Mouse (Mus musculus) monocyte, adult 5-6 weeks (primary cell): ENCODE measurements at regions not wholly inside any gene's neighbourhood (a gene's known extent, or its start where the extent isn't known, plus 50 kb on each side); places are given as distances from the start of the nearest gene placed in this dataset.

Source experiments
- ATAC-seq: fragments of 153-309, 156-312 bp; replicated peaks from 2 replicates; pipeline ENCODE4 v1.8.0; 2017; ENCODE audit warnings: mild to moderate bottlenecking; ENCODE audit not compliant: low TSS enrichment, insufficient number of reproducible peaks, severe bottlenecking, poor library complexity, low FRiP score

GRCm38 (mm10) chr10:42096924-42097323 lies 78.7 kb upstream of the Armc2 start:
- ATAC-seq: no peak

- ATAC-seq: no peak
Observed at GRCm38 (mm10) chr10:42095986-42096385, 77.7 kb upstream of the Armc2 start.

GRCm38 (mm10) chr10:42094274-42095000 lies 76.2 kb upstream of the Armc2 start:
- no peak for ATAC-seq

DNA sequence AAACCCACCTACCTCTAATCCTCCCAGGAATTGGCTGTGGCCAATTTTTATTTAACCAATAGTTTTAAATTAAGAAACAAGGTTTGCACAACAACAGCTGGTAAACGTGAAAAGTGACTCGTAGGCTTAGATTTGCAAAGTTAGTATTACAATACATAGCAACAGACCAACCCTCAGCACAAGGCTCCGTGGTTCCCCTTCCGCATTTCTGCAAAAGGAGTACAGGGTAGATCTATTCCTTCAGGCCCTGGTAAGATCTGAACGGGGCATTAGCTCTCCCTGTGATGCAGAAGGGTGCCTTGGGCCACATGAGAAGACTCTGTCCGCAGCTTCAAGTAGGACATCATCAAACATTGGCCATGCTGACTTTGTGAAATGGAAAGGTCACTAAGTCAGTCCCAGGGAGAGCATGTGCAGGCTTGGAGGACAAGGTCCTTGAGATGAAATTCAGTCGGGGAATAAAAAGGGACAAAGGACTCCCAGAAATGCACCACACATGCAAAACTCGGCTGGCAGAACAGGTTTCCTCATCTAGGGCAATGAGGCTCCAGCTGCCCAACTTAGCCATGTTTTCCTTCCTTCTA lies 75.0 kb upstream of the Armc2 start:
- no peak for ATAC-seq

DNA sequence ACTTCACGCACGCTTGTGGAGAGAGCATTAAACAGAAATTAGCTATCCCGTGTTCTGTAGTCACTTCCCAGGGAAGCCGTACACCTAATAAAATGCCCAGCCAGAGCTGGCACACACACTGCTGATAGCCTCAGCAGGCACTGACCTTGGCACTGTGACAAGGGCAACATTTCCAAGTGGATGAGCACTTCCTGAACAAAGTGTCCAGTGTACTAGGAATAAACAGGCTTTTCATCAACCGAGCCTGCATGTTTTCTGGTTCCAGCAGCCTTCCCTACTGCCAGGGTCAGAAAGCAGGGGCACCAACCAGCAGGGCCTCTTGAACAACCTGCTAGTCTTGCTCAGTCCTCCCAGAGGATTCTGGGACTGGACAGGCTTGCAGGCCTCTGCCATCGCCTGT lies 74.3 kb upstream of the Armc2 start:
- no peak for ATAC-seq

- ATAC-seq: no peak
Observed at GRCm38 (mm10) chr10:42091546-42092168, 73.4 kb upstream of the Armc2 start.

DNA sequence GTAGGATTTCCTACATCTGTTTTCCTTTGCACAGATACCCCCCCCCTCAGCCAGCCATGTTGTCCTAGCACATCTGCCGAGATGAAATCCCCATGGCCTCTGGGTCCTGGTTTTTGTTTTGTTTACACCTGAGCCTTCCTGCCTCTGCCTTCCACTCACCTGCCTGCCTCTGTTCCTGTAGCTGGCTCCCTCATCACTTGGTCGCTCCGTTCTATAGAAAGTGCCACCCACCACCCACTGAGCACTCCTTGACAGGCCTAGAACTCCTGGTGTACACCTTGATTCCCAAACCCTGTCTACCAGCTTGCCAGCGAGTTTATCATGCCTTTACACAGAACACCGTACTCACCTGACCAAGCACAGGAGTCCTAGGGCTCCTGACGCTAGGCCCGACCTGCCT lies 72.6 kb upstream of the Armc2 start:
- no peak for ATAC-seq

- ATAC-seq: no peak
Observed at GRCm38 (mm10) chr10:42090147-42090546, 71.9 kb upstream of the Armc2 start.

DNA sequence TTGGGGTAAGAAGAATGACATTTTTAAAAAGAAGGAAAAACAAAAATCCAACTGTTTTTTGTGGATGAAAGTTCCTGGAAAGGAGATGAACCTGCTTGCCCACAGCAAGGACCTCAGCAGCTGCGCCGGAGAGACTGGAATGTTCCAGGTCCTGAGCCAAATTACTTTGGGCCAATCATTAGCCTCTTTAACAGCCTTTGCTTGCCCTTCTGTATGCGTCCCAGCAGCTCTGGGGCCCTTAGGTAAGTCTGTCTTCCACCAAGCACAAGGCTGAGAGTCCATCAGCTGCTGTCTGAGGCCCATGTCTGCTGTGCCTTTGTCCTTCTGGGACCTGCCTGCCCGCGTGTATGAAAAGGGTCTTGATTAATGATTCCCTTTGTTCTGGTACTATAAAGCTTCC lies 71.4 kb upstream of the Armc2 start:
- no peak for ATAC-seq

- no peak for ATAC-seq
Observed at GRCm38 (mm10) chr10:42089235-42089625, 71.0 kb upstream of the Armc2 start.

- ATAC-seq: no peak
Observed at GRCm38 (mm10) chr10:42088570-42089234, 70.5 kb upstream of the Armc2 start.

- no peak for ATAC-seq
Observed at GRCm38 (mm10) chr10:42087906-42088305, 69.7 kb upstream of the Armc2 start.

- no peak for ATAC-seq
Observed at GRCm38 (mm10) chr10:42086691-42087090, 68.4 kb upstream of the Armc2 start.

DNA sequence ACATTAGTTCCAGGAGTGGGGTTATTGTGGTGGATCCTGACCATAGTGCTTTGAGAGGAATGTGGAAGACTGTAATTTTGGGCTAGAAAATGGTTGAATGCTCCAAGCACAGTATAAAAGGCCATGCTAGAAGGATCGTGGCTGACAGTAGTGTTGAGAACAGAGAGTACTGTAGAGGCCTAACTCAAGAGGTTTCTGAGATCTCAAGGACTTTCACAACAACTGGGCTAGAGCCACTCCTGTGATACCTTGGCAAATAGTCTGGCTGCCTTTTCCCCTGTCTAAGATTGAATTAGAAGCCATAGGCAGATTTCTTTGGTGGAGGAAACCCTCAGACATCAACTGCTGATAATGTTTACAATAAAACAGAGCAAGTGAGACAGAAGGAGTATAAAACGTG lies 67.1 kb upstream of the Armc2 start:
- ATAC-seq: no peak

DNA sequence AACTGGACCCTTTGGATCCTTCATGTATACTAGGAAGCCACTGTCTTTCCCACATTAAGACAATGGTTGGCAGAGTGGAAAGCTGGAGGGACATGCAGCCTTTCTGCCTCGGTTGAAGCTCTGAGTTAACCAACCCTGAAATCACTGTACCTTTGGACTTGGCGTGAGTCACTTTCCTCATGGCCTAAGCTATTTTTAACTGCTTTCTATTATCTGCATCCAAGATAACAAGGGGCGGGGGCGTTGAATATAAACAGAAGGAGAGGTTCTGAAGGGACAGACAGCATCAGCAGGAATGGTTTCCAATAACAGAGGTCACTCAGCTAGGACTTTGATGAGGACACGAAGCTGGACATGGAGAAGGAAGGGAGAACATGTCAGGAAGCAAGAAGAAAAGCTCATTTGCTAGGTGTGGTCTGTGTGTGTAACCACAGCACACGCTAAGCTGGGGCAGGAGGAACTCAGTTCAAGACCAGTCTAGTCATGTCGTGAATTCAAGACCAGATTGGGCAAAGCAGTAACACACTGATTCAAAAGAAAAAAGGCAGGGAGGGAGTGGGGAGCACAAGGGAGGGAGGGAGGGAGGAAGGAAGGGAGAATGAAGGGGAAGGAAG lies 64.1 kb upstream of the Armc2 start:
- no peak for ATAC-seq

DNA sequence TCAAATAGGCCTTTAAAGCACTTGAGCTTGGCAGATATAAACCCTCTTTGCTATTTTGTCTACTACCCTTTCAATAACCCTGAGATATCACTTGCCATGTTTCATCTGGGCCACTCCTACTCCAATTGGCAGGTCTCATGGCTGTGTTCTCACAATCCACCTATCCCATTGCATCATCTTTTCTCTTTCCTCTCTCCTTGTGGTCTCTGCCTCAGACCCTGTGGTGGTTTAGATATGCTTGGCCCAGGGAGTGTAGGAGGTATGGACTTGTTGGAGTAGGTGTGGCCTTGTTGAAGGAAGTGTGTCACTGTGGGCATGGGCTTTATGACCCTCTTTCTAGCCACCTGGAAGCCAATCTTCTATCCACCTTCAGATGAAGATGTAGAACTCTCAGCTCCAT lies 61.5 kb upstream of the Armc2 start:
- no peak for ATAC-seq

DNA sequence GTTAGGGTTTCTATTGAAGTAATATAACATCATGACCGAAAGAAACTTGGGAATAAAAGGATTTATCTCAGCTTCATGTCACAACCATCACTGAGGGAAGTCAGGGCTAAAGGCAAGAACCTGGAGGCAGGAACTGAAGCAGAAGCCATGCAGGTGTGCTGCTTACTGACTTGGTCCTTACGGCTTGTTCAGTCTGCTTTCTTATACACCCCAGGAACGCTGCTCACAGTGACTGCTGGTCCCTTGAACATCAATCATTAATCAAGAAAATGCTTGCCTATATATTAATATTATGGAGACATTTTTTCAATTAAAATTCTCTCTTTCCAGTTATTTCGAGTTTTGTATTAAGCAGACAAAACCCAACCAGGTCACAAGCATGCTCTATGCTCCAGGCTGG lies 58.5 kb upstream of the Armc2 start:
- no peak for ATAC-seq

- no peak for ATAC-seq
Observed at GRCm38 (mm10) chr10:42075545-42075944, 57.3 kb upstream of the Armc2 start.

GRCm38 (mm10) chr10:42072758-42073157 lies 54.5 kb upstream of the Armc2 start:
- no peak for ATAC-seq
